Mouse (Mus musculus) urinary bladder, postnatal 14 days (tissue): ENCODE data around the gene Abca6.

Source experiments
- DNase-seq: peaks from one replicate; pipeline ENCODE4 v3.0.0; 2021; ENCODE audit warnings: low spot score

Gene Abca6

GRCm38 (mm10) chr11:110251534-110251933 lies at the start of gene Abca6:
Gene Abca6 (minus strand): TSS chr11:110251776.
- DNase-seq: peak; percentile 36

- no peak for DNase-seq
Observed at GRCm38 (mm10) chr11:110297917-110298533, 46.4 kb upstream of the Abca6 start.

GRCm38 (mm10) chr11:110290586-110290985 lies 39.0 kb upstream of the Abca6 start:
- DNase-seq: no peak

GRCm38 (mm10) chr11:110288423-110288822 lies 36.8 kb upstream of the Abca6 start:
- DNase-seq: no peak

GRCm38 (mm10) chr11:110287694-110288093 lies 36.1 kb upstream of the Abca6 start:
- DNase-seq: no peak

GRCm38 (mm10) chr11:110286331-110286730 lies 34.8 kb upstream of the Abca6 start:
- no peak for DNase-seq

- DNase-seq: no peak
Observed at GRCm38 (mm10) chr11:110284849-110285248, 33.3 kb upstream of the Abca6 start.

- DNase-seq: no peak
Observed at GRCm38 (mm10) chr11:110284185-110284787, 32.7 kb upstream of the Abca6 start.

GRCm38 (mm10) chr11:110274794-110275193 lies 23.2 kb upstream of the Abca6 start:
- no peak for DNase-seq

- DNase-seq: peak; percentile 53
Observed at GRCm38 (mm10) chr11:110271745-110272144, 20.2 kb upstream of the Abca6 start.

GRCm38 (mm10) chr11:110268244-110268844 lies 16.8 kb upstream of the Abca6 start:
- peak; percentile 93 for DNase-seq

GRCm38 (mm10) chr11:110267232-110267631 lies 15.7 kb upstream of the Abca6 start:
- DNase-seq: no peak

- DNase-seq: no peak
Observed at GRCm38 (mm10) chr11:110266757-110267156, 15.2 kb upstream of the Abca6 start.

- no peak for DNase-seq
Observed at GRCm38 (mm10) chr11:110261867-110262266, 10.3 kb upstream of the Abca6 start.

GRCm38 (mm10) chr11:110257911-110258310 lies 6.3 kb upstream of the Abca6 start:
- DNase-seq: no peak

GRCm38 (mm10) chr11:110257061-110257460 lies 5.5 kb upstream of the Abca6 start:
- no peak for DNase-seq

GRCm38 (mm10) chr11:110252256-110252655 lies 680 bp upstream of the Abca6 start:
- DNase-seq: no peak

GRCm38 (mm10) chr11:110244730-110245129 lies 6.8 kb downstream of the Abca6 start:
- peak; percentile 20 for DNase-seq

- no peak for DNase-seq
Observed at GRCm38 (mm10) chr11:110237466-110237865, 14.1 kb downstream of the Abca6 start.

GRCm38 (mm10) chr11:110232975-110233374 lies 18.6 kb downstream of the Abca6 start:
- no peak for DNase-seq

- DNase-seq: no peak
Observed at GRCm38 (mm10) chr11:110217118-110217517, 34.5 kb downstream of the Abca6 start.

- no peak for DNase-seq
Observed at GRCm38 (mm10) chr11:110203930-110204329, 47.6 kb downstream of the Abca6 start.

GRCm38 (mm10) chr11:110198882-110199281 lies 52.7 kb downstream of the Abca6 start:
- no peak for DNase-seq
